Comparison of ENCODE assay signal across 12 mouse cellular contexts in genomic region chr6:114690661-114691060, GRCm38 (mm10). TPM values are rescaled to one million over a fixed set of nuclear protein-coding genes. Genes with fewer than 3 reads are reported as not detected.
DNase-seq lines count a peak whose midpoint lies in the region; ATAC-seq and TF ChIP-seq lines count a peak whose summit lies in the region.
"Had no signal": no experiment of that assay in that cellular context is flagged by ENCODE, and none has a peak within 500 bp of the region (broad histone marks: within the 10 kb centered on the region; RNA-seq: fewer than 3 reads in every experiment).

No protein-coding gene starts in this region.

- no peaks in the 10 kb centered on the region; the same call in 1 of the 2 replicates for H3K4me1 ChIP-seq in embryonic facial prominence, embryonic 14.5 days (ENCODE audit: control insufficient read depth, insufficient read depth, low read length)
- no peaks in the 10 kb centered on the region; the same call in 1 of the 2 replicates for H3K4me1 ChIP-seq in embryonic facial prominence, embryonic 10.5 days
- 0 out of 2 replicates have a peak, but pooled peaks cover 3% of the 10 kb centered on the region for H3K4me1 ChIP-seq in lung, adult 2 months (ENCODE audit: control insufficient read depth, insufficient read depth, low read length)
- H3K4me1 ChIP-seq in cerebellum, adult 2 months (ENCODE audit: control insufficient read depth, insufficient read depth, low read length): no peaks in the 10 kb centered on the region; the same call in 1 of the 2 replicates
- H3K4me1 ChIP-seq: embryonic facial prominence, embryonic 15.5 days; intestine, embryonic 15.5 days had no signal

- no peak for ATAC-seq in embryonic facial prominence, embryonic 14.5 days (ENCODE audit: low read depth)
- ATAC-seq: CD4-positive, CD25-positive, alpha-beta regulatory T cell, adult 4 months; intestine, embryonic 15.5 days had no signal

- TF ChIP-seq CTCF in lung, adult 2 months (IDR thresholded peaks at IDR 0.05; ENCODE audit: insufficient read depth, low read length): no peak
- no peak for TF ChIP-seq CTCF in cerebellum, adult 2 months (IDR thresholded peaks at IDR 0.05; ENCODE audit: borderline replicate concordance, insufficient read depth, low read depth, low read length)

- H3K4me3 ChIP-seq in embryonic facial prominence, embryonic 14.5 days (ENCODE audit: low read depth, low read length): no peak overlapping the region
- no peak overlapping the region for H3K4me3 ChIP-seq in embryonic facial prominence, embryonic 10.5 days
- no peak overlapping the region for H3K4me3 ChIP-seq in lung, adult 2 months (replicated peaks; ENCODE audit: extremely low read depth, low read depth, low read length)
- H3K4me3 ChIP-seq in cerebellum, adult 2 months (replicated peaks; ENCODE audit: insufficient read depth, low read depth, low read length): no peak overlapping the region
- H3K4me3 ChIP-seq: embryonic facial prominence, embryonic 15.5 days; intestine, embryonic 15.5 days had no signal

- TF ChIP-seq POLR2A in lung, adult 2 months (IDR thresholded peaks at IDR 0.05; ENCODE audit: borderline replicate concordance, extremely low read depth, low read depth, low read length): no peak
- no peak for TF ChIP-seq POLR2A in cerebellum, adult 2 months (IDR thresholded peaks at IDR 0.05; ENCODE audit: borderline replicate concordance, insufficient read depth, low read length)

- no peak overlapping the region for H3K4me2 ChIP-seq in embryonic facial prominence, embryonic 14.5 days (ENCODE audit: low read depth, low read length)
- H3K4me2 ChIP-seq: embryonic facial prominence, embryonic 15.5 days; intestine, embryonic 15.5 days had no signal

- DNase-seq in embryonic facial prominence, embryonic 14.5 days (ENCODE audit: low spot score): peak; percentile 35
- no peak for DNase-seq in embryonic facial prominence, embryonic 10.5 days (ENCODE audit: low spot score)
- DNase-seq in kidney, adult 9 months: peak; percentile 47
- DNase-seq in kidney, adult 11 months: no peak
- peak; percentile 88 for DNase-seq in NIH3T3 (ENCODE audit: low read depth)
- peak; percentile 49 for DNase-seq in lung, adult 2 months
- no peak for DNase-seq in urinary bladder, adult 18-20 months (ENCODE audit: low spot score in 2 of 2)
- DNase-seq in cerebellum, adult 2 months: no peak
- DNase-seq: cerebellum, adult 11-12 months had no signal

- H3K27me3 ChIP-seq in embryonic facial prominence, embryonic 14.5 days (replicated peaks; ENCODE audit: control insufficient read depth, insufficient read depth, low read length): no peaks in the 10 kb centered on the region
- H3K27me3 ChIP-seq in embryonic facial prominence, embryonic 10.5 days (replicated peaks; ENCODE audit: low read depth, poor library complexity, severe bottlenecking): no peaks in the 10 kb centered on the region
- H3K27me3 ChIP-seq in cerebellum, adult 2 months (ENCODE audit: control insufficient read depth, insufficient read depth, low read length): no peaks in the 10 kb centered on the region
- H3K27me3 ChIP-seq: embryonic facial prominence, embryonic 15.5 days; intestine, embryonic 15.5 days had no signal

- H3K9ac ChIP-seq in embryonic facial prominence, embryonic 14.5 days (ENCODE audit: low read depth, low read length): no peak overlapping the region
- H3K9ac ChIP-seq: embryonic facial prominence, embryonic 15.5 days; intestine, embryonic 15.5 days had no signal

- 28% methylated on average over 2 of the region's 2 CpGs for WGBS in embryonic facial prominence, embryonic 14.5 days
- 40% methylated on average over 2 of the region's 2 CpGs for WGBS in embryonic facial prominence, embryonic 10.5 days
- 6% methylated on average over 2 of the region's 2 CpGs for WGBS in lung, adult 2 months
- WGBS in cerebellum, adult 2 months: 26% methylated on average over 2 of the region's 2 CpGs

- H3K9me3 ChIP-seq in embryonic facial prominence, embryonic 14.5 days (ENCODE audit: control insufficient read depth, low read length): no peaks in the 10 kb centered on the region
- H3K9me3 ChIP-seq in embryonic facial prominence, embryonic 10.5 days: no peaks in the 10 kb centered on the region
- H3K9me3 ChIP-seq: embryonic facial prominence, embryonic 15.5 days; intestine, embryonic 15.5 days had no signal

- H3K36me3 ChIP-seq in embryonic facial prominence, embryonic 14.5 days (ENCODE audit: control insufficient read depth, insufficient read depth, low read length): no peaks in the 10 kb centered on the region; the same call in 1 of the 2 replicates
- H3K36me3 ChIP-seq in embryonic facial prominence, embryonic 10.5 days (replicated peaks): no peaks in the 10 kb centered on the region
- H3K36me3 ChIP-seq: intestine, embryonic 15.5 days had no signal

- no peak overlapping the region for H3K27ac ChIP-seq in embryonic facial prominence, embryonic 14.5 days (replicated peaks; ENCODE audit: low read depth, low read length)
- no peak overlapping the region for H3K27ac ChIP-seq in embryonic facial prominence, embryonic 10.5 days (replicated peaks)
- no peak overlapping the region for H3K27ac ChIP-seq in cerebellum, adult 2 months (ENCODE audit: insufficient read depth, low read length)
- H3K27ac ChIP-seq: embryonic facial prominence, embryonic 15.5 days; intestine, embryonic 15.5 days had no signal

RNA-seq across cellular contexts. Expression of gene Atg7, which starts 47.8 kb away (rescaled TPM):
- polyA plus RNA-seq in embryonic facial prominence, embryonic 14.5 days (2014; fragmentation: Nextera tagmentation; extraction: Ambion mirVana): 17.6 and 17.9 TPM in 2 replicates
- 19.7 TPM in 2 replicates for polyA plus RNA-seq in embryonic facial prominence, embryonic 10.5 days (2016; fragmentation: Nextera tagmentation; extraction: Ambion mirVana)
- polyA plus RNA-seq in lung, adult 2 months (2012; rRNA removed): 21.8 and 28.9 TPM in 2 replicates
- polyA plus RNA-seq in cerebellum, adult 2 months (2012; rRNA removed): 22.2 and 24.9 TPM in 2 replicates

Comparison
In these comparisons a context has a peak if more than half of its experiments do, and no peak if none do; other contexts are left out.
1. DNase-seq: peak in embryonic facial prominence, embryonic 14.5 days (single experiment), kidney, adult 9 months (single experiment), NIH3T3 (single experiment) and lung, adult 2 months (single experiment); none in embryonic facial prominence, embryonic 10.5 days (single experiment), kidney, adult 11 months (single experiment), urinary bladder, adult 18-20 months (0 of 2) and cerebellum, adult 2 months (0 of 2).